Mouse (Mus musculus): ENCODE data around the gene Yars.
A peak's percentile ranks its signal among the peaks of the same experiment; 100 is the strongest.

Gene Yars

GRCm38 (mm10) chr4:129189542-129190519 is at the start of gene Yars, which contains the start of gene S100pbp:
TSS of gene Yars (plus strand) at chr4:129189760.
TSS of gene S100pbp (minus strand) at chr4:129189727.
- DNase-seq, result peak; percentile 98

- DNase-seq, result no peak
Observed at GRCm38 (mm10) chr4:129140808-129141207, 48.8 kb upstream of the Yars start.

- no peak for DNase-seq
Observed at GRCm38 (mm10) chr4:129141560-129142438, 47.8 kb upstream of the Yars start.

GRCm38 (mm10) chr4:129142439-129143045 is 47.0 kb upstream of the Yars start:
- DNase-seq, result no peak

GRCm38 (mm10) chr4:129143509-129143908 is 46.1 kb upstream of the Yars start:
- DNase-seq, result no peak

- no peak for DNase-seq
Observed at GRCm38 (mm10) chr4:129144401-129145367, 44.9 kb upstream of the Yars start.

- no peak for DNase-seq
Observed at GRCm38 (mm10) chr4:129145411-129145810, 44.1 kb upstream of the Yars start.

GRCm38 (mm10) chr4:129145943-129146342 is 43.6 kb upstream of the Yars start:
- no peak for DNase-seq

GRCm38 (mm10) chr4:129146392-129146791 is 43.2 kb upstream of the Yars start:
- DNase-seq, result no peak

- peak; percentile 31 to 76 for DNase-seq
Observed at GRCm38 (mm10) chr4:129147552-129148103, 41.9 kb upstream of the Yars start.

GRCm38 (mm10) chr4:129149321-129149720 is 40.2 kb upstream of the Yars start:
- DNase-seq, result no peak

GRCm38 (mm10) chr4:129151276-129151811 is 38.2 kb upstream of the Yars start:
- no peak for DNase-seq

- DNase-seq, result no peak
Observed at GRCm38 (mm10) chr4:129157541-129157940, 32.0 kb upstream of the Yars start.

- no peak for DNase-seq
Observed at GRCm38 (mm10) chr4:129158549-129158948, 31.0 kb upstream of the Yars start.

GRCm38 (mm10) chr4:129161076-129161475 is 28.5 kb upstream of the Yars start:
- DNase-seq, result no peak

GRCm38 (mm10) chr4:129161581-129162255 is 27.8 kb upstream of the Yars start:
- DNase-seq, result no peak

GRCm38 (mm10) chr4:129172529-129172928 is 17.0 kb upstream of the Yars start:
- no peak for DNase-seq

- no peak for DNase-seq
Observed at GRCm38 (mm10) chr4:129179560-129179959, 10.0 kb upstream of the Yars start.

- DNase-seq, result no peak
Observed at GRCm38 (mm10) chr4:129188041-129188659, 1.4 kb upstream of the Yars start.
